Mouse (Mus musculus): Measurements from ENCODE around the gene Gm21800.
"Not testable (repeated sequence)": the region's sequence is repeated elsewhere in the genome, so short reads cannot be mapped to it uniquely, and the experiment has no call there.

Gene Gm21800

DNA sequence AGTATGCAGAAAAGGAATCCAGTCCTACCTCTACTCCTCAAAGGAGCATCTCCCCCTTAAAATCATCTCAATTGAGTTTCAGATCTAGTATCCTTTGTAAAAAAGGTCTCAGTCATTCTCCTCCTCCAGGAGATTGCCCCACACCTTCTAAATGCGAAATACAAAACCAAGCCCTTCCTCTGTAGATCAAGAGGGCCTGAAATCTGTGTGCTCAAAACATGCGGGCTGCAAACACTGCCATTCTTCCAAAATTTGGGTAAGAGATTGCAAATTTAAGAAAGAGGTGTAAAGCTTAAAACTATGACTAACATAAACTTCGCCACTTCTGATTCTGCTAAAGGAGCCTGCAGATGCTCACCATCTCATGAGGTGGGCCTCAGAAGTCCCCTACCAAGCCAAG is at the start of gene Gm21800:
Gene Gm21800 (plus strand): TSS at position 301 of the 400 bp plus-strand sequence.
- not testable (repeated sequence) for DNase-seq
